Mouse (Mus musculus) mouse embryonic stem cell (cell line): ENCODE results near the gene Tbx10.

Source experiments
- in situ Hi-C, 2 experiments: fragments of 300-500 bp; cut with MboI; formaldehyde crosslinking; loops; 1 replicate in 1 of 2; 3 replicates in 1 of 2; pipeline ENCODE4 v1.14.3; 2019 to 2020; ENCODE audit warnings: low sequenced_read_pairs in 2 of 2, low pct_unique_long_range_greater_than_20kb in 1 of 2, mixed read lengths in 1 of 2; ENCODE audit not compliant: unreplicated experiment in 1 of 2

The Tbx10 gene

GRCm38 (mm10) chr19:3999121-3999730 is 6.7 kb downstream of the Tbx10 start:
- in situ Hi-C loops: no loop called here

DNA sequence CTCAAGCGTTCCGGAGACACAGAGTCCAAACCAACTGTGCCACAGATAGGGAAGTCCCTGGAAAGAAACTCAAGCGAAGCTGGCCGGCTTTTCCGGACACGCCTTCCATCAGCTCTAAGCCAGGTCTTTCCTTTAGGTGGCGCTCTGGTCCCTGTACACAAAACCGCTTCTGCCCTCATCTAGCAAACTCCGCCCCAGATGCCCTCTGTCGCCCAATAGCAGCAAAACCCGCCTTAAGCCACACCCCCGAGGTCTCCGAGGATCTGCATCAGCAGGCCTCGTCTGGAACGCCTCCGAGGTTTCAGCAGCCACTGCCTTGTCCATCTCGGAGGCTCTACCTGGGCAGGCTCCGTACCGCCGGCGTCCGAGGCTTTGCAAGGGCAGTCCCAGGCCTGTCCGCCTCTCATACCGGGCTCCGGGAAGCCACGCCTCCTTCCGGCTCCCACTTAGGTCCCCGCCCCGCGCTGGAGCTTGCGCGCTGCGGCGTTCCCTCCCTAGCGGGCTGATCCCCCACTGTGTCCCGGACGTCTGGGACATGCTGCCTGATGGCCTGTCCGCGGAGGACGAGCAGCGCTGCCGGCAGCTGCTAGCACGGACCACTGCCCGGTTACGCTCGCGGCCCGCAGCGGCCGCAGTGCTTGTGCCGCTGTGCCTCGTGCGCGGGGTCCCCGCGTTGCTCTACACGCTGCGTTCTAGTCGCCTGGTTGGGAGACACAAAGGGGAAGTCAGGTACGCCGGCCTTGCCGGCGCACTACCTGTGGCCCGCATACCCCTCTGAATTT is 7.8 kb downstream of the Tbx10 start, which contains the start of the genes Nudt8 and Gm49405:
Nudt8 (plus strand) TSS at position 462 of the 782 bp plus-strand sequence.
Gm49405 (plus strand) TSS at position 508 of the 782 bp plus-strand sequence.
- in situ Hi-C loops: no loop called here

DNA sequence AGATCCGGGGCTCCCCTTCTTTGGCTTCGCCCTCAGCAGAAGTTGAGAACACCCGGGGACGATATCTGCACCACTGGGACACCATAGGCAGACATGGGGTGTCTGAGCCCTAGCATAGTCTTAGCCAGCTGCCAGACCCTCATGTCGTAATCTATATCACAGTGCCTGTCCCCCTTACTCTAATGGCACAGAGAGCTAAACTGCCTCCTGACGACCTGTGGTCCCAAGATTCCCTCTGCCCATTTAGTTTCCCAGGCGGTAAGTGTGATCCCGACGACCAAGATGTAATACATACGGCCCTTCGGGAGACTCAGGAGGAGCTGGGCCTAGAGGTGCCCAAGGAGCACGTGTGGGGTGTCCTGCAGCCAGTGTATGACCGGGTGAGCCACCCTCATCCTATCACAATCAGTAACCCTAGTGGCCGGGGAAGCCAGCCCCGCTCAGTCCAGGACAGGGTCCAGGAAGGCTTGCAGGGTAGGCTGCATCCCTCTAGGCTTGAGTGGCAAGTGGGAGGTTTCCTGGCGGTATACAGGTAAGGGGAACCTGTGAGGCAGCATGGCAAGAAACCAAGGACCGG is 8.5 kb downstream of the Tbx10 start:
- in situ Hi-C loops: no loop called here

GRCm38 (mm10) chr19:4001752-4002151 is 9.2 kb downstream of the Tbx10 start:
- in situ Hi-C loops: no loop called here

- in situ Hi-C loops: no loop called here
These were observed 10.6 kb downstream of the Tbx10 start, which contains the start of gene Doc2g for GRCm38 (mm10) chr19:4003112-4003511. Doc2g (plus strand) TSS chr19:4003313.

- in situ Hi-C loops: no loop called here
These were observed 11.1 kb downstream of the Tbx10 start for GRCm38 (mm10) chr19:4003641-4004040.

- in situ Hi-C loops: no loop called here
These were observed 11.8 kb downstream of the Tbx10 start for GRCm38 (mm10) chr19:4004331-4004730.

- in situ Hi-C loops: no loop called here
These were observed 12.5 kb downstream of the Tbx10 start for GRCm38 (mm10) chr19:4005091-4005490.

- in situ Hi-C loops: no loop called here
These were observed 13.4 kb downstream of the Tbx10 start for GRCm38 (mm10) chr19:4005971-4006370.

DNA sequence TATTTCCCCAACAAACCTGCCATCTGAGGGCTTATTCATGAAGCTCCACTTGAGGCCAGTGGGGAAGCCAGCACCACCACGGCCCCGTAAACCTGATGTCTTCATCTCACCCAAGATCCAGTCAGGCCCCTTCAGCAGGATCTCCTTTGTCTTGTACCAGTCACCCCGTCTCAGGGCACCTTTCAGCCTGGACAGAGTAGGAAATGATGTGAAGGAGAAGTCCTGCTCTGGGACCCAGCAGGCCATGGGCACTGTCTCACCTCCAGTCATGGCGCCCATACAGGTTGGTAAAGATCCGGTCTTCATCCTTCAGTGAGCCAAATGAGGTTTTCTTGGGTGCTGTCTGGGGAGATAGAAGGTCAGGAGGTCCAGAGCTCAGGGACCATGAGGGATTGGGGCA is 18.5 kb downstream of the Tbx10 start:
- in situ Hi-C loops: loop anchor here in 1 of 2 experiments (5.0 kb wide), 1 partner anchor 36 kb away; the partner anchor contains the start of gene Gstp2

DNA sequence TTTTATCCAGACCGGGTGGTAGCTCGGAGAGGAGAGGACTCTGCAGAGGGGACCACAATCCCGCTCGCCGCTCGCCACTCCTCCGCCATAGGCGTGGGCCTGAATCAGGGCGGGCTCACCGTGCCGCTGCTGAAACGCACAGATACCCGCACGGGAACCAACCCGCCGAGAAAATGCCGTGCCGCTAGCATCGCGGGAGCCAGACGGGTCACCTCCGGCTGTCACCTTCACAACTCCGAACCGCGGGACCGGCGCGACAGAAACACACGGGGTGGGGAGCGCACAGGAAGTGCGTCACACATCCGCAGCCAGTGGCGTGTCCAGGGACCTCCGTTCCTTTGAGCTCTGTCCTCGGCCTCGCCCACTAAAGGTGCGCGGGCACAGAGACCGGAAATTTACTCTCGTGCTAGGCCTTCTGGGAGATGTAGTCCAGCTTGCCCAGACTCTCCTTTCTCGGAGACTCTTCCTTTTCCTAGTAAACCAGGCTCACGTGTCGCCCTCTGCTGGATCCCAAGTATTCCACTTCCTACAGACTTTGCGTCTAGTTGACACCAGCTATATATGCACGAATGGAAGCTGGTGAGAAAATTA is 20.0 kb downstream of the Tbx10 start, which contains the start of gene Ndufv1:
Ndufv1 (minus strand) TSS at position 375 of the 591 bp plus-strand sequence.
- in situ Hi-C loops: loop anchor here in 1 of 2 experiments (5.0 kb wide), 1 partner anchor 35 kb away; the partner anchor contains the start of gene Gstp2

DNA sequence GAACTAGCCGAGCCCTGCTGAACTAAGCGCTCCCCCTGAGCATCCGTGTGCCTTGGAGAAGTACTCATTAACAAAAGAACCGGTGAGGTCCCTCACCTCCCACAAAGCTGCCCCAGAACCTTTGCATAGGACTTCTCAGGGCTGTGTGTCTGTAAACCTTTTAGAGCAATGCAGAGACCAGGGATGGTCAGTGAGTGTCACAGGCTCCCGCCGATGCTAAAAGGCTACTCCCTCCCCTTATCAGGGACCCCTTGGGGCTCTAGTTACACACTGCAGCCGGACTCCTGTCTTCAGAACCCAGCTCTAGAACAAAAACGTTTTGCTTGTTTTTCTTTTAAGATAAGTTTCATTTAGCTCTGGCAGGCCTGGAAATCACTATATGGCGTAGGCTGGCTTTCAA is 20.5 kb downstream of the Tbx10 start:
- in situ Hi-C loops: loop anchor here in 1 of 2 experiments (5.0 kb wide), 1 partner anchor 34 kb away; the partner anchor contains the start of gene Gstp2

GRCm38 (mm10) chr19:4014802-4015201 is 22.2 kb downstream of the Tbx10 start:
- in situ Hi-C loops: loop anchor here in 1 of 2 experiments (5.0 kb wide), 1 partner anchor 32 kb away; the partner anchor contains the start of gene Gstp2

DNA sequence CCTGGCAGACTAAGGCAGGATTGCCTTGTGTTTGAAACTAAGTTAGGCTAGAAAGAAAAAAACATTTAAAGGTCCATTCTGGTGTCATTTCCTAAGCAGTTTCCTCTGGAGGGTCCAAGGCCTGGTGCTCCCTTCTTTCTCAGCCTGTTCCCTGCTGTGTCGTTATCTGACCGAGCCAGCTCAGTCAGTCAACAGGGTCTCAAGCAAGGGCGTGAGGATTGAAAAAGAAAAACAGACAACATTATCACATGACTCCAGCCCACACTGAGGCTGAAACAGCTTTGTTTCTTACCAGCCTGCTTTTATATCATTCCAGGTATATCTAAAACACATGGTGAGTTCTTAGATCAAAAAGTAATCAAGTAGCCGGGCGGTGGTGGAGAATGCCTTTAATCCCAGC is 23.1 kb downstream of the Tbx10 start:
- in situ Hi-C loops: no loop called here

DNA sequence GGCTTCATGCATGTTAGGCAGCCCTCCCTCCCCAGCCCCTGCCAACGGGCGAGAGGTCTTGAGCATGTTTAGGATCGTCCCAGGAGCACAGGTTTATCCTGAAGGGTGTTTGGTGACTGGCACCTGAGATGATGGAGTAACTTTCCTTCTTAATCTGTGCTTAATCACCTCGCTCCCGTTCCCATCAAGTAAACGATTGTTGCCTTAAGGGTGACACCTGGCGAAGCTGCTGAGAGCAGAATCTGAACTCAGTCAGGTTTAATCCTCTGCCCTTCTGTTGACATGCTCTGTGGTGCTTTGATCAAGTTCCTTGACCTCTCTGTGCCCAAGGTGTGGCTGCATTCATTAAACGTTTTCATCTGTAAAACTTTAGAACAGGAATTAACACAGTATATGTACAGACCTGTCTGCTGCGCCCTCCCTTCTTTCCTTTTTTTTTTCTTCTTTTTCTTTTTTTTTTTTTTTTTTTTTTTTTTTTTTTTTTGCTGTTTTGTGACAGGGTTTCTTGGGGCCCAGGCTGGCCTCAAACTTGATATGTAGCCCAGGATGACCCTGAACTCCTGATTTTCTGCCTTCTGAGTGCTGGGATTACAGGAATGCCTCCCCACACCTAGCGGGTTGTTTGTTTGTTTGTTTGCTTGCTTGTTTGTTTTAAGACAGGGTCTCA is 25.5 kb downstream of the Tbx10 start:
- in situ Hi-C loops: no loop called here

- in situ Hi-C loops: no loop called here
These were observed 26.4 kb downstream of the Tbx10 start for GRCm38 (mm10) chr19:4018743-4019583.

DNA sequence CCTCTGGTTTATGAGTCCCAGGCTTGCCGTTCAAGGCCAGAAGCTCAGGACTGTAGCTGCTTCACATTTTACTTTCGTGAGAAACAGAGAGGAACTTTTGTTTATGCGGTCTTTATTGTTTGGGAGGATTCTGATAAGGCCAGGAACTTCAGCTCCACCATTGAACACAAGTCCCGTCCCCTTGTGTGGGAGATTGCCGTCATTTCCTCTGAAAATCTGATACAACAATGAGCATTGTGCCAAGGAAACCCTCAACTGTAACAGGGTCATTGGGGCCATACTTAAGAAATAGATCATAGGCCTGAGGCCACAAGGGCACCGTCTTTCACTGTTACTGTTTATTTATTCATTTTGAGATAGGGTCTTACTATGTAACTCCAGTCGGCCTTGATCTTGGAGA is 30.6 kb downstream of the Tbx10 start:
- in situ Hi-C loops: no loop called here
